Mouse (Mus musculus): ENCODE data around the gene Tnrc6c. TPM values are rescaled to one million over a fixed set of nuclear protein-coding genes. Genes with fewer than 3 reads are reported as not detected.

Tnrc6c gene
- polyA plus RNA-seq, 1 experiment from 2014 or later: 8.1 TPM

- 38% methylated on average over 5 of the region's 5 CpGs for WGBS (ENCODE audit: insufficient replicate concordance)
- ATAC-seq (replicated peaks; ENCODE audit: insufficient number of reproducible peaks, low FRiP score, low TSS enrichment): no peak
- H3K4me1 ChIP-seq (ENCODE audit: control insufficient read depth, insufficient read depth, low read length): peaks cover 16% of the 10 kb centered on the region
- H3K4me2 ChIP-seq: no peak overlapping the region
- no peaks in the 10 kb centered on the region for H3K9me3 ChIP-seq (replicated peaks; ENCODE audit: control insufficient read depth, low read length)
- no peak overlapping the region for H3K4me3 ChIP-seq (ENCODE audit: low read depth, low read length)
- no peaks in the 10 kb centered on the region for H3K36me3 ChIP-seq (ENCODE audit: control insufficient read depth, insufficient read depth, low read length)
- H3K27ac ChIP-seq (ENCODE audit: low read depth, low read length): no peak overlapping the region
- no peaks in the 10 kb centered on the region for H3K27me3 ChIP-seq (ENCODE audit: control insufficient read depth, insufficient read depth, low read length)
- H3K9ac ChIP-seq (ENCODE audit: low read depth, low read length): no peak overlapping the region
These were observed 13.7 kb downstream of the Tnrc6c start for GRCm38 (mm10) chr11:117667825-117668224.

GRCm38 (mm10) chr11:117671626-117672025, 17.5 kb downstream of the Tnrc6c start:
- no peak overlapping the region for H3K4me2 ChIP-seq
- H3K4me3 ChIP-seq (ENCODE audit: low read depth, low read length): no peak overlapping the region
- H3K9me3 ChIP-seq (replicated peaks; ENCODE audit: control insufficient read depth, low read length): no peaks in the 10 kb centered on the region
- H3K4me1 ChIP-seq (ENCODE audit: control insufficient read depth, insufficient read depth, low read length): peaks cover 18% of the 10 kb centered on the region
- no peak overlapping the region for H3K9ac ChIP-seq (ENCODE audit: low read depth, low read length)
- WGBS (ENCODE audit: insufficient replicate concordance): 88% methylated on average over 5 of the region's 5 CpGs
- no peaks in the 10 kb centered on the region for H3K27me3 ChIP-seq (ENCODE audit: control insufficient read depth, insufficient read depth, low read length)
- no peak for ATAC-seq (replicated peaks; ENCODE audit: insufficient number of reproducible peaks, low FRiP score, low TSS enrichment)
- no peak overlapping the region for H3K27ac ChIP-seq (ENCODE audit: low read depth, low read length)
- H3K36me3 ChIP-seq (ENCODE audit: control insufficient read depth, insufficient read depth, low read length): no peaks in the 10 kb centered on the region

- Histone ChIP-seq H3K4me1 (ENCODE audit: control insufficient read depth, insufficient read depth, low read length) (peaks cover 20% of the 10 kb centered on the region), H3K9ac (ENCODE audit: low read depth, low read length) (no peak overlapping the region), H3K27ac (ENCODE audit: low read depth, low read length) (no peak overlapping the region), H3K9me3 (replicated peaks; ENCODE audit: control insufficient read depth, low read length) (no peaks in the 10 kb centered on the region), H3K27me3 (ENCODE audit: control insufficient read depth, insufficient read depth, low read length) (no peaks in the 10 kb centered on the region), H3K36me3 (ENCODE audit: control insufficient read depth, insufficient read depth, low read length) (no peaks in the 10 kb centered on the region), H3K4me2 (no peak overlapping the region), H3K4me3 (ENCODE audit: low read depth, low read length) (no peak overlapping the region)
- WGBS (ENCODE audit: insufficient replicate concordance): 97% methylated on average over 1 of the region's 1 CpGs
- no peak for ATAC-seq (replicated peaks; ENCODE audit: insufficient number of reproducible peaks, low FRiP score, low TSS enrichment)
These were observed 20.4 kb downstream of the Tnrc6c start for GRCm38 (mm10) chr11:117674531-117674930.

- Histone ChIP-seq H3K36me3 (ENCODE audit: control insufficient read depth, insufficient read depth, low read length) (no peaks in the 10 kb centered on the region), H3K9me3 (replicated peaks; ENCODE audit: control insufficient read depth, low read length) (no peaks in the 10 kb centered on the region), H3K27me3 (ENCODE audit: control insufficient read depth, insufficient read depth, low read length) (no peaks in the 10 kb centered on the region), H3K4me3 (ENCODE audit: low read depth, low read length) (no peak overlapping the region), H3K4me2 (peak overlapping the region; percentile 27), H3K9ac (ENCODE audit: low read depth, low read length) (no peak overlapping the region), H3K4me1 (ENCODE audit: control insufficient read depth, insufficient read depth, low read length) (peaks cover 20% of the 10 kb centered on the region), H3K27ac (ENCODE audit: low read depth, low read length) (peak overlapping the region; percentile 73)
- ATAC-seq (replicated peaks; ENCODE audit: insufficient number of reproducible peaks, low FRiP score, low TSS enrichment): no peak
- 30% methylated on average over 2 of the region's 2 CpGs for WGBS (ENCODE audit: insufficient replicate concordance)
These were observed 22.6 kb downstream of the Tnrc6c start for GRCm38 (mm10) chr11:117676649-117677048.

- Histone ChIP-seq H3K4me2 (peak overlapping the region; percentile 27; the same call in 1 of the 2 replicates), H3K9me3 (replicated peaks; ENCODE audit: control insufficient read depth, low read length) (no peaks in the 10 kb centered on the region), H3K27me3 (ENCODE audit: control insufficient read depth, insufficient read depth, low read length) (no peaks in the 10 kb centered on the region), H3K9ac (ENCODE audit: low read depth, low read length) (no peak overlapping the region), H3K4me1 (ENCODE audit: control insufficient read depth, insufficient read depth, low read length) (peaks cover 20% of the 10 kb centered on the region), H3K4me3 (ENCODE audit: low read depth, low read length) (no peak overlapping the region), H3K36me3 (ENCODE audit: control insufficient read depth, insufficient read depth, low read length) (no peaks in the 10 kb centered on the region), H3K27ac (ENCODE audit: low read depth, low read length) (peak overlapping the region; percentile 73)
- 56% methylated on average over 3 of the region's 3 CpGs for WGBS (ENCODE audit: insufficient replicate concordance)
- ATAC-seq (replicated peaks; ENCODE audit: insufficient number of reproducible peaks, low FRiP score, low TSS enrichment): no peak
These were observed 23.0 kb downstream of the Tnrc6c start for GRCm38 (mm10) chr11:117677111-117677510.

- H3K36me3 ChIP-seq (ENCODE audit: control insufficient read depth, insufficient read depth, low read length): no peaks in the 10 kb centered on the region
- ATAC-seq (replicated peaks; ENCODE audit: insufficient number of reproducible peaks, low FRiP score, low TSS enrichment): no peak
- no peak overlapping the region for H3K4me2 ChIP-seq
- no peaks in the 10 kb centered on the region for H3K27me3 ChIP-seq (ENCODE audit: control insufficient read depth, insufficient read depth, low read length)
- 94% methylated on average over 3 of the region's 3 CpGs for WGBS (ENCODE audit: insufficient replicate concordance)
- H3K4me1 ChIP-seq (ENCODE audit: control insufficient read depth, insufficient read depth, low read length): peaks cover 20% of the 10 kb centered on the region
- H3K27ac ChIP-seq (ENCODE audit: low read depth, low read length): peak overlapping the region; percentile 73; the same call in 1 of the 2 replicates
- H3K9ac ChIP-seq (ENCODE audit: low read depth, low read length): no peak overlapping the region
- no peak overlapping the region for H3K4me3 ChIP-seq (ENCODE audit: low read depth, low read length)
- no peaks in the 10 kb centered on the region for H3K9me3 ChIP-seq (replicated peaks; ENCODE audit: control insufficient read depth, low read length)
These were observed 23.5 kb downstream of the Tnrc6c start for GRCm38 (mm10) chr11:117677594-117677993.

GRCm38 (mm10) chr11:117678155-117678554, 24.1 kb downstream of the Tnrc6c start:
- H3K27me3 ChIP-seq (ENCODE audit: control insufficient read depth, insufficient read depth, low read length): no peaks in the 10 kb centered on the region
- WGBS (ENCODE audit: insufficient replicate concordance): 90% methylated on average over 4 of the region's 4 CpGs
- no peak overlapping the region for H3K4me3 ChIP-seq (ENCODE audit: low read depth, low read length)
- H3K36me3 ChIP-seq (ENCODE audit: control insufficient read depth, insufficient read depth, low read length): no peaks in the 10 kb centered on the region
- H3K4me2 ChIP-seq: no peak overlapping the region
- H3K9me3 ChIP-seq (replicated peaks; ENCODE audit: control insufficient read depth, low read length): no peaks in the 10 kb centered on the region
- H3K9ac ChIP-seq (ENCODE audit: low read depth, low read length): no peak overlapping the region
- H3K27ac ChIP-seq (ENCODE audit: low read depth, low read length): no peak overlapping the region
- no peak for ATAC-seq (replicated peaks; ENCODE audit: insufficient number of reproducible peaks, low FRiP score, low TSS enrichment)
- H3K4me1 ChIP-seq (ENCODE audit: control insufficient read depth, insufficient read depth, low read length): peaks cover 20% of the 10 kb centered on the region

- peaks cover 20% of the 10 kb centered on the region for H3K4me1 ChIP-seq (ENCODE audit: control insufficient read depth, insufficient read depth, low read length)
- H3K27ac ChIP-seq (ENCODE audit: low read depth, low read length): no peak overlapping the region
- no peak overlapping the region for H3K4me2 ChIP-seq
- H3K9ac ChIP-seq (ENCODE audit: low read depth, low read length): no peak overlapping the region
- no peaks in the 10 kb centered on the region for H3K9me3 ChIP-seq (replicated peaks; ENCODE audit: control insufficient read depth, low read length)
- H3K4me3 ChIP-seq (ENCODE audit: low read depth, low read length): no peak overlapping the region
- no peaks in the 10 kb centered on the region for H3K36me3 ChIP-seq (ENCODE audit: control insufficient read depth, insufficient read depth, low read length)
- ATAC-seq (replicated peaks; ENCODE audit: insufficient number of reproducible peaks, low FRiP score, low TSS enrichment): no peak
- WGBS (ENCODE audit: insufficient replicate concordance): 49% methylated on average over 2 of the region's 2 CpGs
- H3K27me3 ChIP-seq (ENCODE audit: control insufficient read depth, insufficient read depth, low read length): no peaks in the 10 kb centered on the region
These were observed 24.7 kb downstream of the Tnrc6c start for GRCm38 (mm10) chr11:117678740-117679139.

- H3K27me3 ChIP-seq (ENCODE audit: control insufficient read depth, insufficient read depth, low read length): no peaks in the 10 kb centered on the region
- H3K4me2 ChIP-seq: no peak overlapping the region
- peaks cover 36% of the 10 kb centered on the region for H3K4me1 ChIP-seq (ENCODE audit: control insufficient read depth, insufficient read depth, low read length)
- H3K9me3 ChIP-seq (replicated peaks; ENCODE audit: control insufficient read depth, low read length): no peaks in the 10 kb centered on the region
- H3K36me3 ChIP-seq (ENCODE audit: control insufficient read depth, insufficient read depth, low read length): no peaks in the 10 kb centered on the region
- WGBS (ENCODE audit: insufficient replicate concordance): 48% methylated on average over 5 of the region's 5 CpGs
- no peak overlapping the region for H3K4me3 ChIP-seq (ENCODE audit: low read depth, low read length)
- ATAC-seq (replicated peaks; ENCODE audit: insufficient number of reproducible peaks, low FRiP score, low TSS enrichment): no peak
- no peak overlapping the region for H3K9ac ChIP-seq (ENCODE audit: low read depth, low read length)
- H3K27ac ChIP-seq (ENCODE audit: low read depth, low read length): no peak overlapping the region
These were observed 30.6 kb downstream of the Tnrc6c start for GRCm38 (mm10) chr11:117684640-117685039.

Measured in heart, embryonic 11.5 days (tissue).